Mouse (Mus musculus) layer of hippocampus, postnatal 25 days (tissue): ENCODE data around the gene Lamc3. TPM values are rescaled to one million over a fixed set of nuclear protein-coding genes. Genes with fewer than 3 reads are reported as not detected.
A peak's percentile ranks its signal among the peaks of the same experiment; 100 is the strongest.

Experiments
- DNase-seq, 2 experiments: peaks; one replicate each; pipeline ENCODE4 v3.0.0; 2022; ENCODE audit warnings: mixed read lengths in 2 of 2, low spot score in 1 of 2; ENCODE audit errors: extremely low spot score in 1 of 2
- total RNA-seq, 2 experiments: library from RNA; stranded (reverse); gene quantifications; 2 replicates each; pipeline ENCODE4 v1.2.3; 2021

Gene Lamc3
- total RNA-seq, 2 experiments from 2014 or later: 6.8 to 7.3 TPM

- no peak for DNase-seq
Observed at GRCm38 (mm10) chr2:31925936-31926335, 38.8 kb downstream of the Lamc3 start.

- DNase-seq: no peak
Observed at GRCm38 (mm10) chr2:31929664-31930063, 42.6 kb downstream of the Lamc3 start.

DNA sequence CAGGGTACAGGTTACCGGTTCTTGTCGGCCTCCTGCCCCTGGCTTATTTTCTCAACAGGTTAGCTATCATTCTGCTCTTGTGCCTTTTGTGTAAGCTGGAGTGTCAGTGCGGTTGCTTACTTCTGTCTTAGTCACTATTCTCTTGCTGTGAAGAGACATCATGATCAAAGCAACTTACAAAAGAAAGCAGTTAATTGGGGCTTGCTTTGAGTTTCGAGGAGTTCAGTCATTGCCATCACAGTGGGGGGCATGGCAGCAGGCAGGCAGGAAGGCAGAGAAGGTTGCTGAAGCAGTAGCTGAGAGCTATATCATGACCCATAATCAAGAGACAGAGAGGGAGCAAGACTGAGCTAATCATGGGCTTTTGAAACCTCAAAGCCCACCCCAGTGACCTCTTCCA lies 47.5 kb downstream of the Lamc3 start:
- DNase-seq: no peak

DNA sequence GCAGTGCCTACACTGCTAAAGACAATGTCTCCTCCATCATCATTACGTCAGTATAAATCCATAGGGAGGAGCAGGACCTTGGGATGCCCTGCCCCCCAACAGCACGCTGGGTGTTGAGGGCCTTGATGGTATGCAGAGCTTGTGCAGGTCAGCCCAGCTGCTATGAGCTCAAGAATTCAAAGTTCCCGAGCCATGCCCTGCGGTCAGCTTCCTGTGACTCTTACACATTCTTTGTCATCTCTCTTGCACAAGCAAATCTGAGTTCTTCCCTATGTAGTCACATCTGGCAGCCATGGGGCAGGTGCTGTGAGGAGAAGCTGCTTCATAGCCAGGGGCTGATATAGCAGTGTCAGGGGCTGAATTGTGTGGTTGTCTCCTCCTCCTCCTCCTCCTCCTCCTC lies 48.0 kb downstream of the Lamc3 start:
- DNase-seq: no peak

DNA sequence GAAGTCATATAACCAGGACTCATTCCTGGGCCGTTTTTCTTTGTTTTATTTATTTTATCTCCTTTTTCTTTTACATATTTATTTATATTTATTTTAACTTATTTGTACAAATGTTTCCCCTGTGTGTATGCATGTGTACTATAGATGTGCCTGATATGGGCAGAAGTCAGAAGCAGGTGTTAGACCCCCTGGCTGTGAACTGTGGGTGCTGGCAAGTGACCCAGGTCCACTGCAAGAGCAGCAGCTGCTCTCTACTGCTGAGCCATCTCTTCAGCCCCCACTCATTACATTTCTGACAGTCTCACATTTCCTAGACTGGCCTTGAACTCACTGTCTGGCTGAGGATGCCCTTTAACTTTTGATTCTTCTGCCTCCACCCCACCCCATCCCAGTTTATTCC lies 51.2 kb downstream of the Lamc3 start:
- no peak for DNase-seq

DNA sequence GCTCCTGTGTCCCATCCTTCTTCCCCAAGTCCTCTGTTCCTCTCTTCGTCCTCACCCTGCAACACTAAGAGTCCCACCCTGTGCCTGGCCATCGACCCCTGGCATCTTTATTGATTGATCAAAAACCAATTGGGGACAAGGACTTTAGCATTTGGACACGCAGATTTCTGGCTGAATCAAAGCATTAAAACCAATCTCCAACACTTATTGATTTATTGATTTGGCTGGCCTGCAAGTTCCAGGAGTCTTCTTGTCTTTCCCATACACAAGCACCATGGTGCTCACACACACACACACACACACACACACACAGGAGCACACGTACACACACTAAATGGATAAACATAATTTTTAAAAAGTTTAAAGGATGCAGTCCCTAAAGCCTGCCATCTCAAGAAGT lies 55.9 kb downstream of the Lamc3 start:
- no peak for DNase-seq

DNA sequence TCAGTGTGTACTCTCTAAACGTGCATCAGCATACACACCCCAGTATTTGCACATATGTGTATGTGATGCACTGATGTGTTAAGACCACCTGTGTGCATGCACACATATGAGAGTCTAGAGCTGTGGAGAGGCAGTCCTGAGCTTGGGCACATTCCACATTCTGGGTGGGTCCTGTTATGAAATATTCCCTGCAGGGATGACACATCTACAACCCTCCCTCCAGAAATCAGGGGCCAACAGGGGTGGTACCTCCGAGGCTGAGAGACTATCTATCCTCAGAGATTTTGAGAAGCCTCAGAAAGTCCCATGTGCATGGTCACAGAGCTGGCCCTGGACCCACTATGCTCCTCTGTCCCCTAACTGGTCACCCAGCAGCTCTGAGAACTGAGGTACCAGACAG lies 58.5 kb downstream of the Lamc3 start:
- no peak for DNase-seq

DNA sequence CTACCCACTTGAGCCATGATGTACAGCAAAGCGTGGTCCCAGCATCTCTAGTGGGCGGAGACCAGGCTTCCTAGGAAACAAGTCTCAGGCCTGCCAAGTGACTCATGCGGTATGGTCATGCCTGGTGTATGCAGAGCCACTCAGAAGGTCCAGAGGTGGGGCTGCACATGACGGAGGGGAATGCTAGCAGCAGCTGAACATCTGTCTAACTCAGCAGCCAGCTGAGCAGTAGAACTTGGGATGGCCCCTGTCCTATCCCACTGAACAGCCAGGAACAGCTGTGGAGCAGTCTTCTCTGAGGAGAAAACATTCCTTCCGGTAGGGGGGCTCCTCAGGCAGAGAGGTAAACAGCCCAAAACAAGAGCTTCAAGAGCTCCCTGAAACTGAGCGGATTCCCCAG lies 61.3 kb downstream of the Lamc3 start:
- DNase-seq: no peak

DNA sequence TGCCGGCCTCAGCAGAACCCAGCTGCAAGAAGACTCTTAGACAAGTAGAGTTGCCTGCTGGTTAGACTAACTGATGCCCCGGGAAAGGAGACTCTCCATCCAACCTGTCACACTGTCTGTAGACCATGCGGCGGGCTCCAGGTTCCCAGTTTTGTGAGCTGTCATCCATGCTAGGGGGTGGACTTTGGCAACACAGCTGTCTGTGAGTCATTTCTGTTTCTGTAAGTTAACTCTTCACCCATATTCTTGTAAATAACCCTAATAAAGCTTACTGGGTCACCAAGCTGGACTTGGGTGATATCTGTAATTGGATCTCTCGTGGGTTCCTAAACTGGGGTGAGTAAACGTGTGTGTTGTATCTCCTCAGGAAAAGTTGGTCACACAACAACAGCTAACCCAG lies 61.7 kb downstream of the Lamc3 start:
- DNase-seq: no peak

DNA sequence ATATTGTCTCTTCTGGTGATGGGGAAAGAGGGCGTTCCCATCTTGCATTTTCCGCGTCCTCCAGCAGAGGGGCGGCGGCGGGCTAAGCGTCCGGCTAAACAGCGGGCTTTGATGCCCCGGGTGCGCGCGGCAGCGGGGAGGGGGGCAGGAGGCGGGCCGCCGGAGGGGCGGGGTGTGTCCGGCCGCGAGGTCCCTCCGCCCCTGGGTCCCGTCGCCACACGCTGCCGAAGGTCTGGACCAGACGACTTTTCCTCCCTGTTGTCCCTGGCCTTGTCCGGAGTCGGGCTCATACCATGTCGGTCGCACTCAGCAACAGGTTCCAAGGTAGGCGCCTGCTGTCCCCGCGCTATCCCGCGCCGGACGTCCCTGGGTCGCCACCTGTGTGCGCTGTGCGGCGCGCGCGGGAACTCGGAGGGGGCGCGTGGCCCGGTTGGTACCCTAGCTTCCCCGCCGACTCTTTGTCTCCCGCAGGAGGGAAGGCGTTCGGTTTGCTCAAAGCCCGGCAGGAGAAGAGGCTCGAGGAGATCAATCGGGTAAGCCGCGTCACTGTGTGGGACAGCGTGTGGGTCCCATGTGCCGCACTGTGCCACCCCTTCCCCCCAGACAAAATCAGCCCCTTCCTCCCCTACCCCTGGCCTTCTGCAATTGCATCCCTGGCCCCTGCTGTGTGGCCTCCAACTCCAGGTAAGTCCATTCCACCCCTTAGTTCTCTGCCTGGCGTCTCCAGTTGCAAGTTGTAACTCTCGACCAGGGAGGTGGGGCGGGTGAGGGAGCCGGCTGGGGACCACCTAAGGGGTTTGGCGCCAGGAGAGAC lies 63.2 kb downstream of the Lamc3 start, which contains the start of gene Aif1l:
TSS of gene Aif1l (plus strand) at position 82 of the 814 bp plus-strand sequence.
- DNase-seq: peak in 1 of 2 experiments; percentile 42

GRCm38 (mm10) chr2:31950966-31951365 lies 63.9 kb downstream of the Lamc3 start:
- DNase-seq: no peak

DNA sequence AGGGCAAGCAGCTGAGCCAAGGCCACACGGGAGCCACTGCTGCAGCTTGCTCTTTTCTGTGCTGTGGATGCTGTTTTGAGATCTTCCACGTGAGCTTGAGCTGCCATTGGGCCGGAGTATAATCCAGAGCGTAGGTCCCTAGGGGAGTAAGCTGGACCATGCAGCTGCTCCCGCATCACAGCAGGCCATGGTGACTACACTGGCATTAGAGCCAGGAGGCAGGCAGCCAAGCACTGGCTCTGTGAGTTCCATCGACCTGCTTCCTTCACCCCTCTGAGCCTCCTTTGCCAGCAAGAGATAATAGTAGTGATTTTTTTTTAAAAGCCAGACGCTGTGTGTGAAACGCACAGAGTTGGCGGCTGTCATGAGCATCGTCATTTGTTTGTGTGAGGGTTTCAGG lies 65.1 kb downstream of the Lamc3 start:
- no peak for DNase-seq

GRCm38 (mm10) chr2:31952725-31953124 lies 65.6 kb downstream of the Lamc3 start:
- no peak for DNase-seq

GRCm38 (mm10) chr2:31953687-31954086 lies 66.6 kb downstream of the Lamc3 start:
- DNase-seq: no peak

- no peak for DNase-seq
Observed at GRCm38 (mm10) chr2:31954779-31955181, 67.7 kb downstream of the Lamc3 start.

- no peak for DNase-seq
Observed at GRCm38 (mm10) chr2:31955686-31956085, 68.6 kb downstream of the Lamc3 start.

DNA sequence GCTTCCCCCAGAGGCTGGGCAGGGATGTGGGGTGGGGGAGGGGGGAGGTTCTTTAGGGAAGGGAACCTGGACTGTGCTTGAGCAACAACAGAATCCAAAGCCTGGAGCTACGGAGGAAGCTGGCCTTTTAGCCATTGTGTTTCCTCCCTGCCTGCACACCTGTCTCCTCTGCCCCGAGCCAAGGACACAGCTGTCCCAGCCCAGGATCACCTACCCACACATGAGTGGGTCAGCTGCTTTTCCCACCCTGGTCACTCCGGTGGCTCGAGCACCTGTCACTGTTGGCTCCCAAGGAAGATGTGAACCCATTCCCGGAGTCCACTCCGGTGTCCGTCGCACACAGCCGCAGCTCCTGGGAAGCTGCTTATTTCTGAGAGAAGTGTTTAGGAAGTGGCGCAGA lies 70.1 kb downstream of the Lamc3 start:
- no peak for DNase-seq

DNA sequence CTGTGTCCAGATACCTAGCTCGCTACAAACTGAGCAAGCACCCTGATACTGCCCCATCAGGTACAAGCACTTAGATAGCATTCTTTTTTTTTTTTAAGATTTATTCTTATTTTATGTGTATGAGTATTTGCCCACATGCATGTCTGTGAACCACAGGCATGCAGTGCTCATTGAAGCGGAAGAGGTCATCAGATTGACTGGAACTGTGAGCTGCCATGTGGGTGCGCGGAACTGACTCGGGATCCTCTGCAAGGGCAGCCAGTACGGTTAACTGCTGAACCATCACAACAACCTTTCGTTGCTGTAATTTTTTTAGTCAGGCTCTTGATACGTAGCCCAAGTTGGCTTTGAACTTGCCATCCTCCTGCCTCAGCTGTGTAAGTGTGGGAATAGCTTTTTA lies 73.9 kb downstream of the Lamc3 start:
- DNase-seq: no peak

GRCm38 (mm10) chr2:31961791-31962222 lies 74.7 kb downstream of the Lamc3 start:
- no peak for DNase-seq

GRCm38 (mm10) chr2:31962501-31963224 lies 75.6 kb downstream of the Lamc3 start:
- DNase-seq: peak in 1 of 2 experiments; percentile 40

- no peak for DNase-seq
Observed at GRCm38 (mm10) chr2:31963491-31963890, 76.4 kb downstream of the Lamc3 start.

DNA sequence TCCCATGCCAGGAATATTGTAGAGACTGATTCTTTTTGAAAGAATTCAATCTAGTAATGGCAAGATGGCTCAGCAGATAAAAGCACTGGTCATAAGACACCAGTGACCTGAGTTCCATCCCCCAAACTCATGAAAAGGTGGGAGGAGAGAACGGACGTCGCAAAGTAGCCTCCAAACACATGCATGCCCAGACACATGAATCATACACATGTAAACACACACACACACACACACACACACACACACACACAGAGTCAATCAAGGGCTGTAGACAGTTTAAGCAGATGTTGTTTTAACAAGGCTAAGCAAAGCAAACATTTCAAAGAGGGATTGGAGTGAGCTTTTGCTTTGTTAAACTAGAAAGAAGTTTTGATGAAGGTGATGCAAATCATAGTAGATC lies 77.1 kb downstream of the Lamc3 start:
- DNase-seq: no peak
